Mouse (Mus musculus) liver, postnatal 0 days (tissue): ENCODE measurements around the gene 4930402H24Rik. TPM values are rescaled to one million over a fixed set of nuclear protein-coding genes. Genes with fewer than 3 reads are reported as not detected.

Source experiments
- ATAC-seq: fragments of 200-750 bp; cut with Nextera tagmentation; 2 replicates; pipeline ENCODE4 v1.8.0; 2017; ENCODE audit warnings: mild to moderate bottlenecking, moderate library complexity
- DNase-seq: peaks from one replicate; pipeline ENCODE4 v3.0.0-alpha.2; 2016
- H3K27ac ChIP-seq: fragments of 300-500 bp; sonication (generic); 2 replicates; pipeline ENCODE4 v1.5.1; 2014; ENCODE audit warnings: antibody characterized with exemption, moderate library complexity, mild to moderate bottlenecking, low read depth
- H3K27me3 ChIP-seq: fragments of 300-500 bp; sonication (generic); 2 replicates; pipeline ENCODE4 v1.6.1; 2014; ENCODE audit warnings: low read length, control low read depth, mixed read lengths; ENCODE audit not compliant: insufficient read depth
- H3K36me3 ChIP-seq: fragments of 300-500 bp; sonication (generic); replicated peaks from 2 replicates; pipeline ENCODE4 v1.6.1; 2014; ENCODE audit warnings: mild to moderate bottlenecking, control low read depth, low read length, moderate library complexity, mixed read lengths; ENCODE audit not compliant: insufficient read depth
- H3K4me1 ChIP-seq: fragments of 300-500 bp; sonication (generic); 2 replicates; pipeline ENCODE4 v1.6.1; 2014; ENCODE audit warnings: antibody characterized with exemption, mild to moderate bottlenecking, control low read depth; ENCODE audit not compliant: insufficient read depth
- H3K4me2 ChIP-seq: fragments of 300-500 bp; sonication (generic); 2 replicates; pipeline ENCODE4 v1.6.1; 2014; ENCODE audit warnings: low read depth, mild to moderate bottlenecking, low read length, moderate library complexity, mixed read lengths
- H3K4me3 ChIP-seq: fragments of 300-500 bp; sonication (generic); 2 replicates; pipeline ENCODE4 v1.5.1; 2014; ENCODE audit warnings: low read depth, low read length
- H3K9ac ChIP-seq: fragments of 300-500 bp; sonication (generic); replicated peaks from 2 replicates; pipeline ENCODE4 v1.6.1; 2014; ENCODE audit warnings: mild to moderate bottlenecking, moderate library complexity
- H3K9me3 ChIP-seq: fragments of 300-500 bp; sonication (generic); 2 replicates; pipeline ENCODE4 v1.6.1; 2016; ENCODE audit warnings: mild to moderate bottlenecking, control low read depth, low read length, mixed read lengths
- CTCF ChIP-seq: sonication (generic); IDR thresholded peaks from 2 replicates; pipeline ENCODE4 v1.5.1; 2016; ENCODE audit warnings: antibody characterized with exemption, low read depth
- EP300 ChIP-seq: IDR thresholded peaks from 2 replicates; pipeline ENCODE4 v1.6.1; 2016; ENCODE audit warnings: antibody characterized with exemption, low read depth, mild to moderate bottlenecking
- WGBS: fragments of 180-500 bp; shearing (Covaris S2); extraction: QIAGEN DNeasy Blood & Tissue Kit; methylation state at CpG from one replicate; pipeline ENCODE4 v1.1.7; 2014; ENCODE audit not compliant: insufficient replicate concordance; 5-methylcytosine and 5-hydroxymethylcytosine counted together
- polyA plus RNA-seq: library from polyadenylated mRNA; unstranded; fragments of >200 nt; fragmentation: Nextera tagmentation; extraction: Ambion mirVana; gene quantifications from 2 replicates; pipeline ENCODE4 v1.2.1, GENCODE M21; 2015

Gene 4930402H24Rik
- polyA plus RNA-seq, 1 experiment from 2014 or later = 8.9 TPM

DNA sequence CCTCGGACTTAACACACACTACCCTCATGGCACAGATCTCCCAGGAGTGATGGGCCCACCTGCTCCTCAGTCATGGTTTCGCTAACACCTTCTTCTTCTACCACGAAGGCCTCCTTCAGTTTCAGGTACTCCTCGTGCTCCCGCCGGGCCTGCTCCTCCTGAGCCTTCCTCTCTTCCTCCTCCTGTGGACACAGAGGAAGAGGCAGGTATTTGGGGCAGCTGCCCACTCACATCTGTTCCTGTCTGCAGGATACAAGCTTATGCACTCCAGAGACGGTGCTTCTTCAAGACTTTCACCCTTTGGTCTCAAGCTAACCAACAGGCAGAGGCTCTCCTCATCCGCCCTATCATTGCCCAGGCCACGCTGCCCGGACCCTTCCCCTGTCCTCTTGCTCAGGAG lies 247.7 kb downstream of the 4930402H24Rik start:
- Histone ChIP-seq H3K4me1 (peaks cover 9% of the 10 kb centered on the region), H3K27me3 (no peaks in the 10 kb centered on the region), H3K4me3 (no peak overlapping the region), H3K9ac (no peak overlapping the region), H3K9me3 (no peaks in the 10 kb centered on the region), H3K27ac (no peak overlapping the region), H3K4me2 (no peak overlapping the region), H3K36me3 (peaks cover 57% of the 10 kb centered on the region)
- DNase-seq (no peak), ATAC-seq (no peak)
- WGBS = 89% methylated on average over 10 of the region's 10 CpGs
- TF ChIP-seq CTCF (no peak), EP300 (no peak)

DNA sequence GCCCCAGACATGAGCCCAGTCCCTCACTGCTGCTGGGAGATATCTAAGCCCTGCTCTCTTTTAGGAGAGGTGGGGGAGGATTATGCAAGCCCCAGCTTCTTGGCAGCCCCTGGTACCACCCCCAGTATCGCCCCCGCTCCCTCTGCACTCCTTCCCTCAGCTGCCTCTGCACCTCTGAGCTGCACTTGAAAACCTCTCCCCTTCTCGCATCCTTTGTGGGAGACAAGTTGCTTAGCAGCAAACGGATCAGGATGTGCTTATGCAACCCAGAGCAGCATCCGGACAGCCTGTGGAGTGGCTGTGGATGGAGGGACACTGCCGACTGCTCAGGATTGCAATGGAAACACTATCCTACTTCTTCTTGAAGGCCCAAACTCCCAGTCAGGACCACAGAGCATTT lies 248.7 kb downstream of the 4930402H24Rik start:
- H3K4me1 ChIP-seq = peaks cover 5% of the 10 kb centered on the region; the same call in 1 of the 2 replicates
- no peaks in the 10 kb centered on the region for H3K27me3 ChIP-seq
- 81% methylated on average over 6 of the region's 6 CpGs for WGBS
- no peak for TF ChIP-seq CTCF
- no peak for TF ChIP-seq EP300
- H3K4me3 ChIP-seq = no peak overlapping the region
- no peaks in the 10 kb centered on the region for H3K9me3 ChIP-seq
- no peak overlapping the region for H3K9ac ChIP-seq
- H3K4me2 ChIP-seq = no peak overlapping the region
- DNase-seq (no peak), ATAC-seq (no peak)
- peaks cover 60% of the 10 kb centered on the region for H3K36me3 ChIP-seq
- H3K27ac ChIP-seq = no peak overlapping the region

DNA sequence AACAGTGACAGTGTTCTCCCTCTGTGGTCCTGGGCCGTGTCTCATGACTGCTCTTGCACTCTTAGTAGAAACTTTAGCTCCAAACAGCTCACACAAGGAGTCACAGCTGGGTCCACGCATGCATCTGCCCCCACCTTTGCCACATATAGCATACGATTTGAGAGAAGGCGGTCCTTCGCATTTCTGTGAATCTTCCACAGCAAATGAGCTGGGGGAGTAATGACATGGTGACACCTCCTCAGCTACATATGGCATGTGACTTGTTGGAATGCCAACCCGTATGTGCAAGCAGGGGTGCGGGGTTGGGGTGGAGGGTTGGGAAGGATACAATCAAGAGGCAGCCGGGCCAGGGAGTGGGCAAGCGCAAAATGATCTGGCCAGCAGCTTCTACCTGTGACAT lies 249.7 kb downstream of the 4930402H24Rik start:
- peaks cover 55% of the 10 kb centered on the region for H3K36me3 ChIP-seq
- H3K9me3 ChIP-seq = no peaks in the 10 kb centered on the region
- H3K9ac ChIP-seq = no peak overlapping the region
- no peak for ATAC-seq
- 91% methylated on average over 9 of the region's 9 CpGs for WGBS
- H3K4me3 ChIP-seq = no peak overlapping the region
- H3K27me3 ChIP-seq = no peaks in the 10 kb centered on the region
- peaks cover 5% of the 10 kb centered on the region; the same call in 1 of the 2 replicates for H3K4me1 ChIP-seq
- H3K27ac ChIP-seq = no peak overlapping the region
- no peak for DNase-seq
- no peak overlapping the region for H3K4me2 ChIP-seq
- no peak for TF ChIP-seq CTCF
- TF ChIP-seq EP300 = no peak

Other genes starting within 250 kb of the 4930402H24Rik start
- 71.4 and 71.8 TPM in 2 replicates for gene Ddrgk1, start 241.7 kb downstream of the 4930402H24Rik start, polyA plus RNA-seq
- gene Itpa, start 238.8 kb downstream of the 4930402H24Rik start, polyA plus RNA-seq = 30.4 and 31.2 TPM in 2 replicates
- not detected in 2 replicates for gene Slc4a11, start 208.9 kb downstream of the 4930402H24Rik start, polyA plus RNA-seq
- gene Atrn, start 89 bp upstream of the 4930402H24Rik start, polyA plus RNA-seq = 4.3 and 6.3 TPM in 2 replicates
- gene Gfra4, start 136.7 kb upstream of the 4930402H24Rik start, polyA plus RNA-seq = 0.07 and 0.26 TPM in 2 replicates
- gene Adam33, start 157.4 kb upstream of the 4930402H24Rik start, polyA plus RNA-seq = 1.2 TPM in 2 replicates
- gene Siglec1, start 180.4 kb upstream of the 4930402H24Rik start, polyA plus RNA-seq = 1.9 and 2.0 TPM in 2 replicates
- 0.65 and 0.67 TPM in 2 replicates for gene Hspa12b, start 220.9 kb upstream of the 4930402H24Rik start, polyA plus RNA-seq
- gene Gm11037, start 227.1 kb upstream of the 4930402H24Rik start, polyA plus RNA-seq = not detected in 2 replicates